In genomic region chr7:67849509-67849862, GRCm38 (mm10) we compare ENCODE assay signal across 9 mouse cellular contexts.
DNase-seq lines count a peak whose midpoint lies in the region; ATAC-seq and TF ChIP-seq lines count a peak whose summit lies in the region.
"Had no signal": no experiment of that assay in that cellular context is flagged by ENCODE, and none has a peak within 500 bp of the region (broad histone marks: within the 10 kb centered on the region; RNA-seq: fewer than 3 reads in every experiment).

No protein-coding gene starts in this region.

- H3K4me1 ChIP-seq in forebrain, embryonic 14.5 days (ENCODE audit: control insufficient read depth, insufficient read depth, low read length), result no peaks in the 10 kb centered on the region
- no peaks in the 10 kb centered on the region; the same call in 1 of the 2 replicates for H3K4me1 ChIP-seq in liver, embryonic 12.5 days
- H3K4me1 ChIP-seq in neural tube, embryonic 15.5 days, result peaks cover 26% of the 10 kb centered on the region

- H3K36me3 ChIP-seq in forebrain, embryonic 14.5 days (ENCODE audit: control insufficient read depth, insufficient read depth, low read length), result no peaks in the 10 kb centered on the region
- H3K36me3 ChIP-seq in liver, embryonic 12.5 days, result no peaks in the 10 kb centered on the region
- no peaks in the 10 kb centered on the region for H3K36me3 ChIP-seq in neural tube, embryonic 15.5 days

- 0 out of 2 replicates have a peak, but pooled peaks cover 3% of the 10 kb centered on the region for H3K27me3 ChIP-seq in forebrain, embryonic 14.5 days (replicated peaks; ENCODE audit: control insufficient read depth, insufficient read depth, low read length)
- peaks cover 56% of the 10 kb centered on the region for H3K27me3 ChIP-seq in liver, embryonic 12.5 days (replicated peaks)
- no peaks in the 10 kb centered on the region for H3K27me3 ChIP-seq in neural tube, embryonic 15.5 days (replicated peaks)

- no peak for DNase-seq in layer of hippocampus, adult 2 months (ENCODE audit: low spot score in 2 of 2)
- no peak for DNase-seq in layer of hippocampus, adult 9-10 months (ENCODE audit: low spot score)
- no peak for DNase-seq in forebrain, embryonic 14.5 days (ENCODE audit: low spot score)
- no peak for DNase-seq in adrenal gland, postnatal 25 days
- DNase-seq in spleen, postnatal 14 days (ENCODE audit: low spot score in 2 of 2), result no peak
- DNase-seq in layer of hippocampus, postnatal 36 days, result no peak

- H3K9ac ChIP-seq in forebrain, embryonic 14.5 days (ENCODE audit: low read length), result peak overlapping the region; percentile 65
- H3K9ac ChIP-seq in liver, embryonic 12.5 days, result no peak overlapping the region
- H3K9ac ChIP-seq in neural tube, embryonic 15.5 days (replicated peaks), result peak overlapping the region; percentile 57

- WGBS in forebrain, embryonic 14.5 days, result 11% methylated on average over 7 of the region's 7 CpGs
- WGBS in liver, embryonic 12.5 days (ENCODE audit: insufficient replicate concordance), result 15% methylated on average over 7 of the region's 7 CpGs
- WGBS in neural tube, embryonic 15.5 days, result 8% methylated on average over 7 of the region's 7 CpGs

- H3K27ac ChIP-seq in layer of hippocampus, adult 2 months, result peak overlapping the region; percentile 88
- H3K27ac ChIP-seq in forebrain, embryonic 14.5 days (ENCODE audit: low read depth, low read length), result no peak overlapping the region
- no peak overlapping the region for H3K27ac ChIP-seq in liver, embryonic 12.5 days
- peak overlapping the region; percentile 73 for H3K27ac ChIP-seq in neural tube, embryonic 15.5 days (replicated peaks)

- peak overlapping the region; percentile 59 for H3K4me3 ChIP-seq in layer of hippocampus, adult 2 months
- peak overlapping the region; percentile 42 for H3K4me3 ChIP-seq in forebrain, embryonic 14.5 days (ENCODE audit: low read depth, low read length)
- peak overlapping the region; percentile 34 for H3K4me3 ChIP-seq in liver, embryonic 12.5 days
- H3K4me3 ChIP-seq in neural tube, embryonic 15.5 days (replicated peaks), result peak overlapping the region; percentile 51

- no peaks in the 10 kb centered on the region for H3K9me3 ChIP-seq in forebrain, embryonic 14.5 days (replicated peaks; ENCODE audit: control insufficient read depth, low read length)
- H3K9me3 ChIP-seq in liver, embryonic 12.5 days (replicated peaks), result no peaks in the 10 kb centered on the region
- no peaks in the 10 kb centered on the region for H3K9me3 ChIP-seq in neural tube, embryonic 15.5 days (replicated peaks)

- peak; percentile 50 for ATAC-seq in forebrain, embryonic 14.5 days
- ATAC-seq in liver, embryonic 12.5 days, result no peak
- ATAC-seq in neural tube, embryonic 15.5 days (ENCODE audit: low FRiP score), result peak; percentile 54
- ATAC-seq: Patski had no signal

- no peak for TF ChIP-seq CTCF in layer of hippocampus, adult 2 months (conservative IDR thresholded peaks at IDR 0.05)

- peak overlapping the region; percentile 62 for H3K4me2 ChIP-seq in forebrain, embryonic 14.5 days (ENCODE audit: low read length)
- peak overlapping the region; percentile 53 for H3K4me2 ChIP-seq in liver, embryonic 12.5 days
- peak overlapping the region; percentile 69 for H3K4me2 ChIP-seq in neural tube, embryonic 15.5 days

Comparison
In these comparisons a context has a peak if more than half of its experiments do, and no peak if none do; other contexts are left out.
1. H3K27ac ChIP-seq: peak in layer of hippocampus, adult 2 months (single experiment) and neural tube, embryonic 15.5 days (single experiment); none in forebrain, embryonic 14.5 days (single experiment) and liver, embryonic 12.5 days (single experiment).
2. Peak in every context shown above with its lines, with median percentiles within 50 percentile points of each other: H3K4me3 ChIP-seq and H3K4me2 ChIP-seq.